In genomic region chr3:68585213-68585612, GRCm38 (mm10) we compare ENCODE assay signal across 15 mouse cellular contexts.
DNase-seq lines count a peak whose midpoint lies in the region; ATAC-seq and TF ChIP-seq lines count a peak whose summit lies in the region.
"Had no signal": no experiment of that assay in that cellular context is flagged by ENCODE, and none has a peak within 500 bp of the region (broad histone marks: within the 10 kb centered on the region; RNA-seq: fewer than 3 reads in every experiment).

No protein-coding gene starts in this region.

- WGBS in lung, embryonic 15.5 days: 74% methylated on average over 4 of the region's 4 CpGs
- WGBS in heart, embryonic 15.5 days: 72% methylated on average over 4 of the region's 4 CpGs

- H3K4me1 ChIP-seq in lung, embryonic 15.5 days: peaks cover 47% of the 10 kb centered on the region
- H3K4me1 ChIP-seq in heart, embryonic 15.5 days (replicated peaks): peaks cover 70% of the 10 kb centered on the region

- 0 out of 2 replicates have a peak overlapping the region, but pooled peaks have one; percentile 29 for H3K27ac ChIP-seq in lung, embryonic 15.5 days
- H3K27ac ChIP-seq in heart, embryonic 15.5 days: peak overlapping the region; percentile 92
- H3K27ac ChIP-seq: liver, embryonic 14.5 days had no signal

- no peak overlapping the region for H3K4me2 ChIP-seq in lung, embryonic 15.5 days
- peak overlapping the region; percentile 39 for H3K4me2 ChIP-seq in heart, embryonic 15.5 days
- H3K4me2 ChIP-seq in myocyte (ENCODE audit: low read depth): peak overlapping the region; percentile 85

- H3ac ChIP-seq in myocyte (ENCODE audit: control insufficient read depth, insufficient read length): no peak overlapping the region

- no peaks in the 10 kb centered on the region for H3K36me3 ChIP-seq in lung, embryonic 15.5 days
- no peaks in the 10 kb centered on the region for H3K36me3 ChIP-seq in heart, embryonic 15.5 days
- H3K36me3 ChIP-seq in myocyte (ENCODE audit: control insufficient read depth, insufficient read depth): no peaks in the 10 kb centered on the region

- TF ChIP-seq POLR2A in myocyte (IDR thresholded peaks at IDR 0.05; ENCODE audit: insufficient read length, low read depth): no peak

- H3K4me3 ChIP-seq in lung, embryonic 15.5 days: no peak overlapping the region
- no peak overlapping the region for H3K4me3 ChIP-seq in heart, embryonic 15.5 days
- H3K4me3 ChIP-seq in myocyte: peak overlapping the region; percentile 27

- H3K27me3 ChIP-seq in lung, embryonic 15.5 days: no peaks in the 10 kb centered on the region
- H3K27me3 ChIP-seq in heart, embryonic 15.5 days: no peaks in the 10 kb centered on the region
- no peaks in the 10 kb centered on the region for H3K27me3 ChIP-seq in myocyte (ENCODE audit: control insufficient read depth, insufficient read depth, insufficient read length)

- peak; percentile 96 for DNase-seq in heart, adult 11 months
- DNase-seq in heart, postnatal 14 days: no peak
- no peak for DNase-seq in lung, adult 18-20 months
- DNase-seq in urinary bladder, postnatal 14 days (ENCODE audit: low spot score): no peak
- DNase-seq: adrenal gland, postnatal 25 days; forebrain, postnatal 0 days; kidney, postnatal 10 days; left cerebral cortex, postnatal 4 days; right cerebral cortex, postnatal 25 days had no signal

- intact Hi-C loops in heart, postnatal 14 days (cut with DNase I): no loop called here

- no peak for ATAC-seq in lung, embryonic 15.5 days (ENCODE audit: borderline replicate concordance, extremely low read depth, low FRiP score, low TSS enrichment)
- ATAC-seq in heart, embryonic 15.5 days (replicated peaks; ENCODE audit: insufficient number of reproducible peaks, insufficient read depth, low FRiP score, low read depth): no peak
- ATAC-seq: CD4-positive, CD25-positive, alpha-beta regulatory T cell, adult 4 months; forebrain, postnatal 0 days; intestine, embryonic 16.5 days had no signal

- H3K79me2 ChIP-seq in myocyte (ENCODE audit: control insufficient read depth, insufficient read depth): peaks cover 36% of the 10 kb centered on the region

- no peak overlapping the region for H3K9ac ChIP-seq in lung, embryonic 15.5 days
- H3K9ac ChIP-seq in heart, embryonic 15.5 days: no peak overlapping the region
- H3K9ac ChIP-seq: forebrain, postnatal 0 days; liver, embryonic 14.5 days had no signal

- H3K9me3 ChIP-seq in lung, embryonic 15.5 days: no peaks in the 10 kb centered on the region
- no peaks in the 10 kb centered on the region for H3K9me3 ChIP-seq in heart, embryonic 15.5 days (replicated peaks)

TF ChIP-seq in myocyte, 11 proteins besides CTCF, POLR2A, EP300 and RAD21:
- TF ChIP-seq POLR2AphosphoS2 (IDR thresholded peaks at IDR 0.05; ENCODE audit: insufficient read length, low read depth) (no peak), MYOG (IDR thresholded peaks at IDR 0.05; ENCODE audit: control insufficient read depth in 1 of 3, insufficient read depth in 1 of 3, insufficient read length in 2 of 3, low read depth in 2 of 3) (peak in 1 of 3 experiments; percentile 19), MYOD1 (IDR thresholded peaks at IDR 0.05; ENCODE audit: control insufficient read depth in 1 of 3, insufficient read length in 2 of 3, low read depth in 2 of 3) (no peak)
